10 mouse cellular contexts compared by ENCODE assay signal in the genomic region with DNA sequence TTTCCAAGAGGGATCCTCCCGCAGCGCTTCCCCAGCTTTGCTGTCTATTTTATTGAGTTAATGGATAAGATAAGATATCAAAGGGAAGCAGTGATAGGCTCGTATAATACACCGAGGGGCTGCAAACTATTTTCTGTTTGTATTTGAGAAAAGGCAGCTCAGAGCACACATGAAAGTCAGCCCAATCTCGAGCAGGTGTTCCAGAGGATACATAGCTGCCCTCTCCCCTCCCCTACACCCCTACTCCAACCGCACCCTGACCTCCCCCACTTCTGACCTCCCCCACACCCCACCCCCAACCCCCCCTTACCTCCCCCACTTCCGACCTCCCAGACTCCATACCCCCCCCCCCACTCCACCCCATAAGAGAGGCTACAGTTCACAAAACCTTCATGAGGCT.
DNase-seq lines count a peak whose midpoint lies in the region; ATAC-seq and TF ChIP-seq lines count a peak whose summit lies in the region.
"Had no signal": no experiment of that assay in that cellular context is flagged by ENCODE, and none has a peak within 500 bp of the region (broad histone marks: within the 10 kb centered on the region; RNA-seq: fewer than 3 reads in every experiment).

No protein-coding gene starts in this region.

- ATAC-seq in kidney, postnatal 0 days (replicated peaks; ENCODE audit: low FRiP score, low read depth), result no peak
- no peak for ATAC-seq in forebrain, embryonic 14.5 days
- peak; percentile 46; the same call in 1 of the 2 replicates for ATAC-seq in neural tube, embryonic 15.5 days (ENCODE audit: low FRiP score)
- ATAC-seq: liver, postnatal 0 days had no signal

- no peaks in the 10 kb centered on the region for H3K36me3 ChIP-seq in kidney, postnatal 0 days (ENCODE audit: insufficient read depth, low read length)
- no peaks in the 10 kb centered on the region for H3K36me3 ChIP-seq in forebrain, embryonic 14.5 days (ENCODE audit: control insufficient read depth, insufficient read depth, low read length)
- no peaks in the 10 kb centered on the region for H3K36me3 ChIP-seq in limb, embryonic 10.5 days
- peaks cover 6% of the 10 kb centered on the region; the same call in 1 of the 2 replicates for H3K36me3 ChIP-seq in neural tube, embryonic 15.5 days

- TF ChIP-seq CTCF in kidney, postnatal 0 days (IDR thresholded peaks at IDR 0.05; ENCODE audit: low read depth), result no peak

- H3K27ac ChIP-seq in kidney, postnatal 0 days, result no peak overlapping the region
- H3K27ac ChIP-seq in forebrain, embryonic 14.5 days (ENCODE audit: low read depth, low read length), result peak overlapping the region; percentile 40; the same call in 1 of the 2 replicates
- H3K27ac ChIP-seq in limb, embryonic 10.5 days, result no peak overlapping the region
- H3K27ac ChIP-seq in neural tube, embryonic 15.5 days (replicated peaks), result peak overlapping the region; percentile 80

- peak overlapping the region; percentile 16 for H3K4me3 ChIP-seq in kidney, postnatal 0 days (replicated peaks; ENCODE audit: low read depth, low read length)
- H3K4me3 ChIP-seq in forebrain, embryonic 14.5 days (ENCODE audit: low read depth, low read length), result peak overlapping the region; percentile 22
- H3K4me3 ChIP-seq in limb, embryonic 10.5 days, result peak overlapping the region; percentile 43
- H3K4me3 ChIP-seq in neural tube, embryonic 15.5 days (replicated peaks), result peak overlapping the region; percentile 38

- no peaks in the 10 kb centered on the region for H3K27me3 ChIP-seq in kidney, postnatal 0 days (ENCODE audit: insufficient read depth, low read length)
- H3K27me3 ChIP-seq in forebrain, embryonic 14.5 days (replicated peaks; ENCODE audit: control insufficient read depth, insufficient read depth, low read length), result 0 out of 2 replicates have a peak, but pooled peaks cover 5% of the 10 kb centered on the region
- 0 out of 2 replicates have a peak, but pooled peaks cover 4% of the 10 kb centered on the region for H3K27me3 ChIP-seq in limb, embryonic 10.5 days (ENCODE audit: low read depth, poor library complexity, severe bottlenecking)
- no peaks in the 10 kb centered on the region for H3K27me3 ChIP-seq in neural tube, embryonic 15.5 days (replicated peaks)

- no peak overlapping the region for H3K9ac ChIP-seq in kidney, postnatal 0 days (ENCODE audit: low read depth, low read length)
- H3K9ac ChIP-seq in forebrain, embryonic 14.5 days (ENCODE audit: low read length), result peak overlapping the region; percentile 49; the same call in 1 of the 2 replicates
- H3K9ac ChIP-seq in neural tube, embryonic 15.5 days (replicated peaks), result peak overlapping the region; percentile 53
- H3K9ac ChIP-seq: liver, postnatal 0 days had no signal

- peaks cover 9% of the 10 kb centered on the region; the same call in 1 of the 2 replicates for H3K4me1 ChIP-seq in kidney, postnatal 0 days (replicated peaks; ENCODE audit: insufficient read depth, low read length)
- peaks cover 27% of the 10 kb centered on the region for H3K4me1 ChIP-seq in forebrain, embryonic 14.5 days (ENCODE audit: control insufficient read depth, insufficient read depth, low read length)
- peaks cover 23% of the 10 kb centered on the region for H3K4me1 ChIP-seq in limb, embryonic 10.5 days
- H3K4me1 ChIP-seq in neural tube, embryonic 15.5 days, result peaks cover 28% of the 10 kb centered on the region

- DNase-seq in kidney, postnatal 0 days (ENCODE audit: low spot score), result no peak
- no peak for DNase-seq in kidney, adult 11 months
- DNase-seq in forebrain, embryonic 14.5 days (ENCODE audit: low spot score), result no peak
- DNase-seq in limb, embryonic 10.5 days (ENCODE audit: low spot score), result no peak
- DNase-seq in left cerebral cortex, postnatal 10 days (ENCODE audit: extremely low spot score in 1 of 2, low spot score in 2 of 2), result no peak
- DNase-seq in spleen, postnatal 10 days (ENCODE audit: low spot score in 2 of 2), result no peak
- DNase-seq: adrenal gland, adult 2 months; cerebellum, postnatal 36 days; liver, postnatal 0 days had no signal

- peak overlapping the region; percentile 55 for H3K4me2 ChIP-seq in kidney, postnatal 0 days (ENCODE audit: low read length)
- peak overlapping the region; percentile 58 for H3K4me2 ChIP-seq in forebrain, embryonic 14.5 days (ENCODE audit: low read length)
- H3K4me2 ChIP-seq in neural tube, embryonic 15.5 days, result peak overlapping the region; percentile 61

- 6% methylated on average over 7 of the region's 7 CpGs for WGBS in kidney, postnatal 0 days
- 3% methylated on average over 7 of the region's 7 CpGs for WGBS in forebrain, embryonic 14.5 days
- WGBS in limb, embryonic 10.5 days, result 23% methylated on average over 7 of the region's 7 CpGs
- 8% methylated on average over 6 of the region's 7 CpGs for WGBS in neural tube, embryonic 15.5 days

- H3K9me3 ChIP-seq in kidney, postnatal 0 days (replicated peaks; ENCODE audit: low read length), result no peaks in the 10 kb centered on the region
- H3K9me3 ChIP-seq in forebrain, embryonic 14.5 days (replicated peaks; ENCODE audit: control insufficient read depth, low read length), result no peaks in the 10 kb centered on the region; the same call in 1 of the 2 replicates
- H3K9me3 ChIP-seq in limb, embryonic 10.5 days (replicated peaks), result no peaks in the 10 kb centered on the region
- H3K9me3 ChIP-seq in neural tube, embryonic 15.5 days (replicated peaks), result no peaks in the 10 kb centered on the region

- intact Hi-C loops in left cerebral cortex, postnatal 10 days (cut with DNase I), result loop anchor here (2.0 to 10.0 kb wide), 3 partner anchors 355 to 615 kb away; no protein-coding TSS in a partner anchor

Comparison
In these comparisons a context has a peak if more than half of its experiments do, and no peak if none do; other contexts are left out.
1. H3K27ac ChIP-seq: peak in forebrain, embryonic 14.5 days (single experiment) and neural tube, embryonic 15.5 days (single experiment); none in kidney, postnatal 0 days (single experiment) and limb, embryonic 10.5 days (single experiment).
2. Peak in every context shown above with its lines, with median percentiles within 50 percentile points of each other: H3K4me2 ChIP-seq and H3K4me3 ChIP-seq.